In genomic region chr14:54568694-54569414, GRCm38 (mm10) we compare ENCODE assay signal across 9 mouse cellular contexts. TPM values are rescaled to one million over a fixed set of nuclear protein-coding genes. Genes with fewer than 3 reads are reported as not detected.
DNase-seq lines count a peak whose midpoint lies in the region; ATAC-seq and TF ChIP-seq lines count a peak whose summit lies in the region.
"Had no signal": no experiment of that assay in that cellular context is flagged by ENCODE, and none has a peak within 500 bp of the region (broad histone marks: within the 10 kb centered on the region; RNA-seq: fewer than 3 reads in every experiment).

No protein-coding gene starts in this region.

- peak; percentile 85; the same call in 1 of the 2 replicates for TF ChIP-seq CTCF in small intestine, adult 2 months (IDR thresholded peaks at IDR 0.05; ENCODE audit: extremely low read depth, insufficient read length, insufficient replicate concordance, low read depth, low read length)

- H3K4me1 ChIP-seq in hindbrain, embryonic 11.5 days (replicated peaks; ENCODE audit: control insufficient read depth, insufficient read depth, low read length) = peaks cover 16% of the 10 kb centered on the region
- H3K4me1 ChIP-seq in hindbrain, embryonic 12.5 days = peaks cover 34% of the 10 kb centered on the region
- peaks cover 43% of the 10 kb centered on the region for H3K4me1 ChIP-seq in heart, embryonic 15.5 days (replicated peaks)
- peaks cover 4% of the 10 kb centered on the region; the same call in 1 of the 2 replicates for H3K4me1 ChIP-seq in small intestine, adult 2 months (ENCODE audit: control insufficient read depth, insufficient read depth, insufficient read length, low read length)

- TF ChIP-seq POLR2A in small intestine, adult 2 months (IDR thresholded peaks at IDR 0.05; ENCODE audit: low read depth, low read length) = no peak

- H3K27ac ChIP-seq in hindbrain, embryonic 11.5 days (ENCODE audit: low read depth, low read length) = no peak overlapping the region
- H3K27ac ChIP-seq in hindbrain, embryonic 12.5 days = no peak overlapping the region
- H3K27ac ChIP-seq in heart, embryonic 15.5 days = peak overlapping the region; percentile 51
- no peak overlapping the region for H3K27ac ChIP-seq in small intestine, adult 2 months (ENCODE audit: insufficient read depth, low read depth, low read length)

- DNase-seq in hindbrain, embryonic 11.5 days (ENCODE audit: low spot score) = peak; percentile 88
- peak; percentile 87 for DNase-seq in brain, adult 2 months (ENCODE audit: low read depth, low spot score)
- DNase-seq in layer of hippocampus, postnatal 14 days (ENCODE audit: low spot score in 2 of 2) = peak; percentile 57 to 74
- DNase-seq in lung, postnatal 36 days = peak; percentile 89

- no peak for ATAC-seq in hindbrain, embryonic 11.5 days (ENCODE audit: low FRiP score)
- ATAC-seq in hindbrain, embryonic 12.5 days (ENCODE audit: low FRiP score) = no peak
- peak; percentile 68 for ATAC-seq in erythroid progenitor cell, adult 5-6 weeks (replicated peaks; ENCODE audit: low FRiP score, poor library complexity, severe bottlenecking)
- no peak for ATAC-seq in heart, embryonic 15.5 days (replicated peaks; ENCODE audit: insufficient number of reproducible peaks, insufficient read depth, low FRiP score, low read depth)
- ATAC-seq: Patski had no signal

- peaks cover 2% of the 10 kb centered on the region; the same call in 1 of the 2 replicates for H3K36me3 ChIP-seq in hindbrain, embryonic 11.5 days (ENCODE audit: control insufficient read depth, insufficient read depth, low read length)
- H3K36me3 ChIP-seq in hindbrain, embryonic 12.5 days = peaks cover 34% of the 10 kb centered on the region
- H3K36me3 ChIP-seq in heart, embryonic 15.5 days = peaks cover 39% of the 10 kb centered on the region
- H3K36me3 ChIP-seq in small intestine, adult 2 months (ENCODE audit: control insufficient read depth, insufficient read depth, low read length) = no peaks in the 10 kb centered on the region; the same call in 1 of the 2 replicates

- no peaks in the 10 kb centered on the region for H3K27me3 ChIP-seq in hindbrain, embryonic 11.5 days (ENCODE audit: control insufficient read depth, insufficient read depth, low read length)
- peaks cover 4% of the 10 kb centered on the region; the same call in 1 of the 2 replicates for H3K27me3 ChIP-seq in hindbrain, embryonic 12.5 days
- no peaks in the 10 kb centered on the region for H3K27me3 ChIP-seq in heart, embryonic 15.5 days
- no peaks in the 10 kb centered on the region for H3K27me3 ChIP-seq in small intestine, adult 2 months (ENCODE audit: control insufficient read depth, insufficient read depth, low read length)
- H3K27me3 ChIP-seq: Patski had no signal

- H3K9me3 ChIP-seq in hindbrain, embryonic 11.5 days (ENCODE audit: control insufficient read depth, low read length) = no peaks in the 10 kb centered on the region
- H3K9me3 ChIP-seq in hindbrain, embryonic 12.5 days (replicated peaks) = no peaks in the 10 kb centered on the region
- H3K9me3 ChIP-seq in heart, embryonic 15.5 days (replicated peaks) = no peaks in the 10 kb centered on the region

- no peak overlapping the region for H3K4me2 ChIP-seq in hindbrain, embryonic 11.5 days (replicated peaks; ENCODE audit: low read depth, low read length)
- H3K4me2 ChIP-seq in hindbrain, embryonic 12.5 days (replicated peaks) = no peak overlapping the region
- no peak overlapping the region for H3K4me2 ChIP-seq in heart, embryonic 15.5 days

- no peak overlapping the region for H3K4me3 ChIP-seq in hindbrain, embryonic 11.5 days (ENCODE audit: low read depth, low read length)
- H3K4me3 ChIP-seq in hindbrain, embryonic 12.5 days = no peak overlapping the region
- no peak overlapping the region for H3K4me3 ChIP-seq in heart, embryonic 15.5 days
- H3K4me3 ChIP-seq in small intestine, adult 2 months (ENCODE audit: low read depth, low read length) = no peak overlapping the region

- H3K9ac ChIP-seq in hindbrain, embryonic 11.5 days (ENCODE audit: low read depth, low read length) = no peak overlapping the region
- H3K9ac ChIP-seq in hindbrain, embryonic 12.5 days = no peak overlapping the region
- no peak overlapping the region for H3K9ac ChIP-seq in heart, embryonic 15.5 days

- 78% methylated on average over 15 of the region's 15 CpGs for WGBS in hindbrain, embryonic 11.5 days
- WGBS in hindbrain, embryonic 12.5 days = 75% methylated on average over 15 of the region's 15 CpGs
- WGBS in heart, embryonic 15.5 days = 68% methylated on average over 15 of the region's 15 CpGs
- 72% methylated on average over 15 of the region's 15 CpGs for WGBS in small intestine, adult 2 months

RNA-seq across cellular contexts. Expression of gene Ajuba, which starts 8.5 kb away (rescaled TPM):
- 23.2 and 29.4 TPM in 2 replicates for polyA plus RNA-seq in hindbrain, embryonic 11.5 days (2014; fragmentation: Nextera tagmentation; extraction: Ambion mirVana)
- polyA plus RNA-seq in hindbrain, embryonic 12.5 days (2016; fragmentation: Nextera tagmentation; extraction: Ambion mirVana) = 37.9 and 40.9 TPM in 2 replicates
- total RNA-seq in erythroid progenitor cell, adult 5-6 weeks (2015; ENCODE audit: low replicate concordance) = 2.5 TPM in 1 of 2 replicates, not detected in the other
- not detected in 2 replicates for total RNA-seq in erythroid progenitor cell, adult 5-6 weeks (2017; ENCODE audit: low replicate concordance)
- 23.1 and 35.5 TPM in 2 replicates for polyA plus RNA-seq in heart, embryonic 15.5 days (2015; fragmentation: Nextera tagmentation; extraction: Ambion mirVana)
- 1 to 10 TPM; 2.6 to 3.2 TPM for total RNA-seq in layer of hippocampus, postnatal 14 days (2021)
- polyA plus RNA-seq in small intestine, adult 2 months (2012; rRNA removed) = 2.6 and 3.0 TPM in 2 replicates

RNA-seq across cellular contexts. Expression of gene Haus4, which starts 14.4 kb away (rescaled TPM):
- 34.8 and 35.7 TPM in 2 replicates for polyA plus RNA-seq in hindbrain, embryonic 11.5 days (2014; fragmentation: Nextera tagmentation; extraction: Ambion mirVana)
- polyA plus RNA-seq in hindbrain, embryonic 12.5 days (2016; fragmentation: Nextera tagmentation; extraction: Ambion mirVana) = 32.4 and 37.2 TPM in 2 replicates
- total RNA-seq in erythroid progenitor cell, adult 5-6 weeks (2015; ENCODE audit: low replicate concordance) = 63.4 and 91.4 TPM in 2 replicates
- 43.3 and 75.6 TPM in 2 replicates for total RNA-seq in erythroid progenitor cell, adult 5-6 weeks (2017; ENCODE audit: low replicate concordance)
- polyA plus RNA-seq in heart, embryonic 15.5 days (2015; fragmentation: Nextera tagmentation; extraction: Ambion mirVana) = 34.0 and 39.8 TPM in 2 replicates
- 1 to 10 TPM; 4.1 to 4.2 TPM for total RNA-seq in layer of hippocampus, postnatal 14 days (2021)
- polyA plus RNA-seq in small intestine, adult 2 months (2012; rRNA removed) = 4.7 and 11.8 TPM in 2 replicates

RNA-seq across cellular contexts. Expression of gene 4931414P19Rik, which starts 36.9 kb away (rescaled TPM):
- 6.2 and 6.9 TPM in 2 replicates for polyA plus RNA-seq in hindbrain, embryonic 11.5 days (2014; fragmentation: Nextera tagmentation; extraction: Ambion mirVana)
- polyA plus RNA-seq in hindbrain, embryonic 12.5 days (2016; fragmentation: Nextera tagmentation; extraction: Ambion mirVana) = 8.2 and 9.1 TPM in 2 replicates
- total RNA-seq in erythroid progenitor cell, adult 5-6 weeks (2015; ENCODE audit: low replicate concordance) = 1.3 and 14.1 TPM in 2 replicates
- total RNA-seq in erythroid progenitor cell, adult 5-6 weeks (2017; ENCODE audit: low replicate concordance) = 2.2 and 4.7 TPM in 2 replicates
- 4.8 and 5.0 TPM in 2 replicates for polyA plus RNA-seq in heart, embryonic 15.5 days (2015; fragmentation: Nextera tagmentation; extraction: Ambion mirVana)
- total RNA-seq in layer of hippocampus, postnatal 14 days (2021) = 1 to 10 TPM; 4.3 to 5.6 TPM
- polyA plus RNA-seq in small intestine, adult 2 months (2012; rRNA removed) = 2.3 and 5.6 TPM in 2 replicates

RNA-seq across cellular contexts. Expression of gene Psmb5, which starts 49.0 kb away (rescaled TPM):
- 439 and 455 TPM in 2 replicates for polyA plus RNA-seq in hindbrain, embryonic 11.5 days (2014; fragmentation: Nextera tagmentation; extraction: Ambion mirVana)
- polyA plus RNA-seq in hindbrain, embryonic 12.5 days (2016; fragmentation: Nextera tagmentation; extraction: Ambion mirVana) = 354 and 376 TPM in 2 replicates
- 44.9 and 56.2 TPM in 2 replicates for total RNA-seq in erythroid progenitor cell, adult 5-6 weeks (2015; ENCODE audit: low replicate concordance)
- total RNA-seq in erythroid progenitor cell, adult 5-6 weeks (2017; ENCODE audit: low replicate concordance) = 8.7 and 14.7 TPM in 2 replicates
- 294 and 335 TPM in 2 replicates for polyA plus RNA-seq in heart, embryonic 15.5 days (2015; fragmentation: Nextera tagmentation; extraction: Ambion mirVana)
- 100 to 1,000 TPM; 211 to 215 TPM for total RNA-seq in layer of hippocampus, postnatal 14 days (2021)
- 122 and 160 TPM in 2 replicates for polyA plus RNA-seq in small intestine, adult 2 months (2012; rRNA removed)

RNA-seq across cellular contexts. Expression of gene Prmt5, which starts 51.5 kb away (rescaled TPM):
- 115 and 120 TPM in 2 replicates for polyA plus RNA-seq in hindbrain, embryonic 11.5 days (2014; fragmentation: Nextera tagmentation; extraction: Ambion mirVana)
- 98.8 and 99.3 TPM in 2 replicates for polyA plus RNA-seq in hindbrain, embryonic 12.5 days (2016; fragmentation: Nextera tagmentation; extraction: Ambion mirVana)
- total RNA-seq in erythroid progenitor cell, adult 5-6 weeks (2015; ENCODE audit: low replicate concordance) = 9.6 and 11.5 TPM in 2 replicates
- total RNA-seq in erythroid progenitor cell, adult 5-6 weeks (2017; ENCODE audit: low replicate concordance) = 7.4 and 8.2 TPM in 2 replicates
- 47.4 and 57.4 TPM in 2 replicates for polyA plus RNA-seq in heart, embryonic 15.5 days (2015; fragmentation: Nextera tagmentation; extraction: Ambion mirVana)
- total RNA-seq in layer of hippocampus, postnatal 14 days (2021) = 10 to 100 TPM; 74.9 to 75.2 TPM
- 5.8 and 9.8 TPM in 2 replicates for polyA plus RNA-seq in small intestine, adult 2 months (2012; rRNA removed)
